Mouse (Mus musculus) brain, embryonic 14.5 days (tissue): ENCODE measurements around the gene Akap1.

Experiments
- CTCF ChIP-seq: fragments of 200-500 bp; IDR thresholded peaks from 2 replicates; pipeline ENCODE4 v1.5.1; 2012; ENCODE audit warnings: inconsistent platforms, mild to moderate bottlenecking, moderate library complexity, borderline replicate concordance; ENCODE audit not compliant: insufficient read depth, insufficient read length; ENCODE audit errors: extremely low read depth
- POLR2A ChIP-seq: fragments of 200-500 bp; IDR thresholded peaks from 2 replicates; pipeline ENCODE4 v1.6.1; 2012; ENCODE audit warnings: mild to moderate bottlenecking, inconsistent platforms, borderline replicate concordance; ENCODE audit not compliant: poor library complexity, insufficient read depth, insufficient read length, severe bottlenecking; ENCODE audit errors: extremely low read depth

DNA sequence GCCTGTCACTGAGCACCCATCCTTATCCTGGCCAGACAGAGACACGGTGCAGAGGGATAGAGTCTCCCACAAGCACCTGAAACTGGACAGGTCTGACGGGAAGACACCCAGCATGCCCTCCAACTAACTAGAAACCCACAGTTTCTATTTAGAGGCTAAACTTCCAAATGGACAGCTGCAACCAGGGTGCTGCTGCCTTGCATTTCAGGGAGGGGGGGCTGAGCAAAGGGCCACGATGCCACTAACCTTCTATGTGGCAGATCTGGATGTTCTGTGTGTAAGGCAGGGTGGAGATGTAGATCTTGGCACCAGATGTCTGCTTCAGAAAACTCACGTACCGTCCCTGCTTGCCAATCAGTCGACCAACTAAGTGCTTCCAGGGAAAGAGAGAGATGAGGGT, 25.0 kb downstream of the Akap1 start:
- no peak for TF ChIP-seq POLR2A
- no peak for TF ChIP-seq CTCF
